Mouse (Mus musculus): ENCODE measurements around the gene Larp7.

Gene Larp7

GRCm38 (mm10) chr3:127552973-127553719 lies at the start of gene Larp7, which contains the start of gene Zgrf1:
Larp7 (minus strand) TSS chr3:127553349.
Zgrf1 (plus strand) TSS chr3:127553489.
- peak; percentile 99 for DNase-seq

GRCm38 (mm10) chr3:127597136-127597535 lies 44.0 kb upstream of the Larp7 start:
- DNase-seq = no peak

GRCm38 (mm10) chr3:127572557-127572956 lies 19.4 kb upstream of the Larp7 start:
- DNase-seq = peak; percentile 46

- no peak for DNase-seq
Observed at GRCm38 (mm10) chr3:127565129-127565528, 12.0 kb upstream of the Larp7 start.

GRCm38 (mm10) chr3:127562974-127563373 lies 9.8 kb upstream of the Larp7 start:
- no peak for DNase-seq

- no peak for DNase-seq
Observed at GRCm38 (mm10) chr3:127558201-127558600, 5.1 kb upstream of the Larp7 start.

GRCm38 (mm10) chr3:127554723-127555122 lies 1.6 kb upstream of the Larp7 start:
- no peak for DNase-seq

- no peak for DNase-seq
Observed at GRCm38 (mm10) chr3:127553720-127554043, 533 bp upstream of the Larp7 start.

- no peak for DNase-seq
Observed at GRCm38 (mm10) chr3:127552434-127552972, 646 bp downstream of the Larp7 start.

- DNase-seq = no peak
Observed at GRCm38 (mm10) chr3:127547882-127548281, 5.3 kb downstream of the Larp7 start.

GRCm38 (mm10) chr3:127544610-127545121 lies 8.5 kb downstream of the Larp7 start:
- DNase-seq = no peak

GRCm38 (mm10) chr3:127543976-127544375 lies 9.2 kb downstream of the Larp7 start:
- DNase-seq = no peak

GRCm38 (mm10) chr3:127539193-127539592 lies 14.0 kb downstream of the Larp7 start:
- no peak for DNase-seq

- no peak for DNase-seq
Observed at GRCm38 (mm10) chr3:127530293-127530692, 22.9 kb downstream of the Larp7 start.

GRCm38 (mm10) chr3:127529824-127530223 lies 23.3 kb downstream of the Larp7 start:
- DNase-seq = no peak

- DNase-seq = no peak
Observed at GRCm38 (mm10) chr3:127529210-127529609, 23.9 kb downstream of the Larp7 start.

GRCm38 (mm10) chr3:127527465-127528034 lies 25.6 kb downstream of the Larp7 start:
- peak; percentile 11 for DNase-seq

GRCm38 (mm10) chr3:127525188-127525819 lies 27.8 kb downstream of the Larp7 start:
- no peak for DNase-seq

GRCm38 (mm10) chr3:127521156-127521555 lies 32.0 kb downstream of the Larp7 start:
- no peak for DNase-seq

GRCm38 (mm10) chr3:127520300-127520699 lies 32.8 kb downstream of the Larp7 start:
- DNase-seq = no peak

- no peak for DNase-seq
Observed at GRCm38 (mm10) chr3:127515251-127515650, 37.9 kb downstream of the Larp7 start.

GRCm38 (mm10) chr3:127513699-127514098 lies 39.5 kb downstream of the Larp7 start:
- DNase-seq = no peak

GRCm38 (mm10) chr3:127512794-127513335 lies 40.3 kb downstream of the Larp7 start:
- no peak for DNase-seq
